Mouse (Mus musculus): ENCODE data around the gene Ldlrad3. TPM values are rescaled to one million over a fixed set of nuclear protein-coding genes. Genes with fewer than 3 reads are reported as not detected.
A peak's percentile ranks its signal among the peaks of the same experiment; 100 is the strongest.

The Ldlrad3 gene
- total RNA-seq, 2 experiments from 2014 or later, result 9.6 to 10.6 TPM

DNA sequence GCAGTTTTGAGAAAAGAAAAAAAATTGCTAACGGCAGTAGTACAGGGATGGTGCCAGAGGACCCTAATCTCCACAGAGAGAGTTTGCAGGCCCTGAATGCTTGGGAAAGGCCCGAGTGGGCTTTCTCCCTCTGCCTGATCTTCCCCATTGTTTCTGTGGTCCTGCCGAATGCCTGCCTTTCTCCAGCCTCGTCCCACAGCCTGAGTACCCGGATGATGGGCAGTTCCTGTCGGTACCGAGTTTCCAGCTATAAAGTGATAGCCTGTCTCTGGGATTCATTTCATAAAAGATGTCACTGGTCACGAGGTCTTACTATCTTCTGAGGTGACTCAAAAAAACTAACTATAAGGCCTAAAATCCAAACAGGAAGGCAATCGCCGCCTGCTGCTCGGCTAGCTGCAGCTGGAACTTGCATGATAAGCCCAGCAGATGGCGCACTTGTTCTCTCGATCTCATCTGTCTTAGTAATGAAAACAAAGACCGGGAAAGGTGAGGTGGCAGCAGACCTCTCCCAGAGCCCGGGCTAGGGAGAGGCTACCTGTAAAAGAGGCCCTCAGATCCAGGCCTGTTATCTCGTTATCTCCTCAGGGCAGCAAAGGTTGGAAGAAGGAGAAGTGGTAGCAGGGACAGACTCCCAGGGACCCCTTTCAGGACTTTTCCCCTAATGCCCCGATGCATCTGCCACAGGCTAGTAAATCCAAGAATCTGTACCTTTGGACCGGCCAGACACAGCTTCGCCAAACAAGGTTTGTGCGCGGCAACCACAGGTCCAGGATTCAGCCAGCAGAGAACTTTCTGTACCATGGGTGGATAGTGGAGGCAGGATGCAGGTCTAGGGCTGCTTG, 280.4 kb downstream of the Ldlrad3 start:
- intact Hi-C loops (cut with DNase I), result loop anchor here (5.0 kb wide), 4 partner anchors 97 to 547 kb away; partner anchors contain the start of gene Fjx1
- peak; percentile 84 to 91 for DNase-seq (ENCODE audit: low spot score in 2 of 2)

DNA sequence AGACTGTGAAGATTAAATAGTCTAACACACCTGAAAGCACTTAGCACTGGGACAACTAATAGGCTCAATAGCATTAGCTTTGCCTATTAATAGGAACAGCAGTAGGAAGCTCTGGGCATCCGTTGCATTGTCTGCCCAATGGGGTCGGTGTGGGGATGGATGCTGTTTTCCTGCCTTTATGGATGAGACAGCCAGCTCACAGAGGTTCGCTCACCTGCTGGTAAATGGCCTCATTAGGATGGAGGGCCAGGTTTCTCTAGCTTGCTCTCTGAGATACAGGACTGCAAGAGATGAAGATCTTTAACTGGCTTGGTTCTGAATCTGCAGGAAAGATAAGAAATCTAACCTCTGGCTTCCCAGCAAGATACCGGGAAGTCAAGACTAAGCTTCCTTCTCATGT, 284.0 kb downstream of the Ldlrad3 start:
- intact Hi-C loops (cut with DNase I), result loop anchor here (5.0 kb wide), 1 partner anchor 535 kb away; no protein-coding TSS in a partner anchor
- DNase-seq (ENCODE audit: low spot score in 2 of 2), result no peak

Other genes with a start within 250 kb of the Ldlrad3 start
- 100 to 1,000 TPM; 172 to 173 TPM for gene Trim44, start 221.4 kb upstream of the Ldlrad3 start, total RNA-seq (2021)

All from left cerebral cortex, postnatal 14 days (tissue).